Mouse (Mus musculus) adrenal gland, postnatal 4 days (tissue): Measurements from ENCODE around the gene Ephb1. TPM values are rescaled to one million over a fixed set of nuclear protein-coding genes. Genes with fewer than 3 reads are reported as not detected.

Experiments
- DNase-seq, 2 experiments: peaks; one replicate each; pipeline ENCODE4 v3.0.0; 2021 to 2022; ENCODE audit warnings: low spot score in 2 of 2, mixed read lengths in 2 of 2
- total RNA-seq, 2 experiments: library from RNA; stranded (reverse); gene quantifications; 2 replicates each; pipeline ENCODE4 v1.2.3; 2021

The Ephb1 gene
- total RNA-seq, 2 experiments from 2014 or later: 4.5 to 5.7 TPM

GRCm38 (mm10) chr9:101996183-101996582 lies 358.3 kb downstream of the Ephb1 start:
- DNase-seq: no peak

GRCm38 (mm10) chr9:101995423-101996156 lies 358.9 kb downstream of the Ephb1 start:
- DNase-seq: no peak

- no peak for DNase-seq
These were observed 360.4 kb downstream of the Ephb1 start for GRCm38 (mm10) chr9:101994086-101994485.

- DNase-seq: no peak
These were observed 363.7 kb downstream of the Ephb1 start for GRCm38 (mm10) chr9:101990836-101991235.

DNA sequence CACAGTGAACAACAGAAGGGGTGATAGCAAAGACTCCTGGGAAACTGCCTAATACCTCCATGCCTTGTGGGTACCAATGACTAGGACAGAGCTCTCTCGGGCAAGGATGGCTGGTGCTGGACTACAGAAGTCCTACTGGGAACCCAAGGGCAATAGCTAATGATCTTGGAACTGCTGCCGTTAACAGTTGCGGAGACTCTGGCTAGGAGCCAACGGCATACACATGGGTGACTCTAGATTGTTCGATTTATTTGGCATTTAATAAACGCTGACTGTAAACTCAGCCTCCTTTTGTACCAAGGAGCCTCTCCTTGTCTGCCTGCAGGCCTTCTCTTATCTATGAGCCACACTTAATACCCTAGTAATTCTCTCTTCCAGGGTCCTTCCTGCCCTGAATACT lies 364.5 kb downstream of the Ephb1 start:
- no peak for DNase-seq

DNA sequence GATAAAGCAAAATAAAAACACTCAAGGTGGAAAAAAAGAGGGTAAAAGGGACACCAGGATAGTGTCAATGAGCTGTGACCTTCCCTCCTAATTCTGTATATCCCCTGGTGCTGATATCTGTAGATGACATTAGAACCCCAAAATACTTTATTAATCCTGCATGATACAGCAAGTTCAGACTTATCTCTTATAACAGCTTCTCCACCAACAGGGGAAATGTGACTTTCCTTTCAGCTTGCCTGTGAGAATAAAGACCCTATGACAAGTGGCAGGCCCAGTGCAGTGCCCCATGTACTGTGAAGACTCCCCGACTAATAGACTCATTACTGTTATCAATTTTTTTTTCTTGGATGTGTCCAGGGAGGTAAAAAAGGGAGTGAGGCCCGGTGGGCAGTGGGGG lies 367.6 kb downstream of the Ephb1 start:
- no peak for DNase-seq

- DNase-seq: no peak
These were observed 372.1 kb downstream of the Ephb1 start for GRCm38 (mm10) chr9:101982378-101982777.

- no peak for DNase-seq
These were observed 373.3 kb downstream of the Ephb1 start for GRCm38 (mm10) chr9:101981161-101981560.

- no peak for DNase-seq
These were observed 377.5 kb downstream of the Ephb1 start for GRCm38 (mm10) chr9:101976884-101977465.

DNA sequence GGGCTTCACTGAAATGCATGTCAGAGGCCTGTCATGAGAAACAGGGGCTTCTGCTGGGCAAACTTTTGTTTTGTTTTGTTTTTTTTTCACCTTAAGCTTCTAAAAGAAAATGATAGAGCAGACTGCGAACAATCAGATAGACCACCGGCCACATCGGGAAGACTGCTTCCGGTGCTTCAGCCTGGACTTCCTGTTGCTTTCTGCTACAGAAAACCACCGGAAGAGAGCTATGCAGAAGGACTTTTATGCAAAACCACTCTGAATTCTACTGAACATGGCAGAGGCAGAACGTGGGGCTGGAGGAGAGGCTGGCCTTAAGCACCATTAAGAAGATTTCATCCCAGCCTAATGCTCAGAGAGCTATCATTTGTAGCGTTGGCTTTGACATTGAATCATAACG lies 382.2 kb downstream of the Ephb1 start:
- DNase-seq: no peak

DNA sequence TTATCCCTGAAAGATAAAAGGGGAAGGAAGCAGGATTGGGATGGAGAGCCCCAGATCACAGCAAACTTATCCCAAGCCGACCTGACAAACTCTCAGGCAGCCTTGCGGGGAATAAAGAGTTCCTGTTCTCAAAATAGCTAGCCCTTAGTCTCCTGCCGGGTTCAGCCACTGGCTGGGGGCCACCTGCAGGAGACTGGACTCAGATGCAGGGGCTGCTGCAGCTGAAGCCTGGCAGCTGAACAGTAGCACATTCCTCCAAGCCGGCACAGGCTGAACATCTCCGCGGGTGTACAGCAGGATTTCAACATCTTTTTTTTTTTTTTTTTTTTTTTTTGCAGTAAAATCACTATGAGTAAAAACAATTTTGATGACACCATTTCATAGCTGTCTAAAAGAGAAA lies 382.7 kb downstream of the Ephb1 start:
- DNase-seq: no peak

DNA sequence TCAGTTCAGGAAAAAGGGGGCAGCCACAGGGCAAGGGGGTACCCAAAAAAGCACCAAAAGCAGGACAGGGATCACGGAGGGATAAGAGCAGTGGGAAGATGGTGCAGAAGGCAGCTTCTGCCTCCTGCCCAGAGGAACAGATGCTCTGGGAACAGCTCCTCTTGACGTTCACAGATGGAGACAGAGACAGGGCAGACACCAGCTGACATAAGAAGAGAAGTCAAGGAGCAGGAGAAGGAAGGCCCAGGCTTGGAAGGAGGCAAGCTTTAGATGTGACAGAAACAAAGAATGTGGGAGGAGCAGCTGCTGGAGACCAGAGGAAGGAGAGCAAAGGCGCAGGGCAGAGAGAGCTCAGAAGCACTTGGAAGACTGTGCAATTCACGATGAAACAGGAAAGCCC lies 398.3 kb downstream of the Ephb1 start:
- no peak for DNase-seq

DNA sequence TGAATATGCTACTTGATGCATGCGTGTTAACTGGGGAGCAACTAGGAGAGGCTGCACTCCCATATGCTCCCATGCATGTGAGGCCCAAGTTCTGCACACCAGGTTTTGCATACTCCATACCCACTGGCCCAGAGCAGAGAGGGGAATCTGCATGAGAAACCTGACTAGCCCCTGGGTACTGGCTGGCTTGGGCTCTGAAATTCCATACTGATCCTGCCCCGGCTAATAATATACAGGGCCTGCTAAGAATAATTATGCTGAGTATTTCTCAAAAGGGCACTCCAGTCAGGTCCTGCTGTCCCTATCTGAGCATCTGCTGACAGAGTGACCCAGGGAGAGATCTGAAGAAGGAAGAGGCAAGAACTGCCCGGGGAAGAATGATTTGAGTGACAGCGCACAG lies 400.0 kb downstream of the Ephb1 start:
- no peak for DNase-seq

- DNase-seq: no peak
These were observed 404.4 kb downstream of the Ephb1 start for GRCm38 (mm10) chr9:101950101-101950500.

- no peak for DNase-seq
These were observed 408.7 kb downstream of the Ephb1 start for GRCm38 (mm10) chr9:101945814-101946213.

DNA sequence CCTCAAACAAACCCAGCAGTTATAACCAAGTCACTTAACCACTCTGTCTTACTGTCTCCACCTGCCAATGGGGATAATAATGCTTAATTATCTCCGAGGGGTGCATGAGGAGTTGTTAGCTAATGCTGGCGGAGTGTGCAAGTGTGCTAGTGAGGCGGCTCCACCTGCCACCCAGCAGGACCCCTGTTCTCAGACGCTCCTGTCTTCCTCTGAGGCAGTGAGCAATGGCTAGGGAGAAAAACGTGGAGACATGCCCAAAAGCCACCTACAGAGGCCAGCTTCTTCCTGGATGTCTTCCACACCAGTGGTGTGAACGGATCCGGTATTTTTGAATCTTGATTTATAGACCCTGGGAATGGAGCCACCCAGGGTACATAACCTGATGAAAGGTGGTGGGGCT lies 409.2 kb downstream of the Ephb1 start:
- no peak for DNase-seq

DNA sequence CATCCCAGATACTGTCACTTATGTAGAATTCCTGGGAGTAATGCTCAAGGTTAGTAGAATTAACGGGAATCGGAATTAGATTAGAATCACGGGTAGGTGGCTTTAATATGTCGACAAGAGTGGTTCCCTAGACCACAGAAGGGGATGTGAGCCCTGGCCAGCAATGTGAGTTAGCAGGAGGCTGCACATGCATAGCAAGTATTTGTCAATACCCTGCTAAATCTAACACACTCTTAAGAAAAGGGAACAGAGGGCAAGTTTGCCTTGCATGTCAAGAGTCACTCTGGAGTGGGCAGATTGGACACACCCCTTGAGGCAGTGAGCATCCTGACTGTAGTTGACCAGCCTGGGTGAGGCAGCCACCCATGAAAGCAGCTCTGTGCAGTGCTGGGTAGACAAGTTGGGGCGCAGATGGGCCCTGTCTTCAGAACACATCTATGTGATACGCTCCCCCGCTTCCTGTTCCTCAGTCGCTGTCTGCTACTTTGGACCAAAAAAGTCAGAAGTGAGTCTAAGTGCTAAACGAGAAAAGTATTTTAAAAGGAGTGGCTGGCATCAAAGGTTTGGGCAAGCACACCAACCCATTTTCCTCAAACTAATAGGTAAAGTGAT lies 412.3 kb downstream of the Ephb1 start:
- DNase-seq: no peak

DNA sequence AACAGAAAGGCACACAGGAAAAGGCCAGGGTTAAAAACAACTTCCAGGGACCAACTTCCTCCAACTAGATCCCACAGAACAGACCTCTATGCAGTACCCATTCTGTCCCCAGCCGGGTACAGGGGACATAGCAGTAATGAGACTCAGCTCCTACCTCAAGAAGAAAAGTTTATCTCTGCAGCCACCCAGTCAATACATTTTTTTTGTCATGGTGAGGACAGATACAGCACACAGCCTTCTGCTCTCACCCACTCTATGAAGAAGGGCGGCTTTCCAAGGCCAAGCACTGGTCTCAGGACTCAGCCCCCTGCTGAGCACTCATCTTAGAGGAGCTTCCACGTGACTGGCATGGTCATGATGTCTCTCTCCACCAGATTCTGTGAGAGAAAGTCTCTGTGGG lies 414.3 kb downstream of the Ephb1 start:
- DNase-seq: no peak

- DNase-seq: no peak
These were observed 415.5 kb downstream of the Ephb1 start for GRCm38 (mm10) chr9:101939006-101939405.

DNA sequence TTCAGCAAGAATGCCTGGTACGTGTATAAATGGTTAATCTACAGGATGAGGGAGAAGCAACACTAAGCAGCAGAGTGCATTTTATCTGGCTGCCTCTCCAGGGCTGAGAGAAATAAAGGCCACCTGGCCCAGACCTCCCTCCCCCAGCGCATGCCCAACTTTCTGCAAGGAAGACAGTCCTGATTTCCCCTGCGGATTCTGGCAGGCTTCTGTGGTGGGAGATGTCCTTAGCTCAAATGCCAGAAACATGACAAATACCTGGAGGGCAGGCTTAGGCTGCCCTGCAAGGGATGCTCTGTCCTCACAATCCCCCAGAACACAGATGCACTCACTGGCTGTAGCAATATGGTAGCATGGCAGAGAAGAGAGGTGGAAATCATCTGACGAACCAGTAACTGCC lies 416.4 kb downstream of the Ephb1 start:
- no peak for DNase-seq

GRCm38 (mm10) chr9:101934887-101935286 lies 419.6 kb downstream of the Ephb1 start:
- DNase-seq: no peak

- DNase-seq: no peak
These were observed 420.4 kb downstream of the Ephb1 start for GRCm38 (mm10) chr9:101933946-101934573.
